Mouse (Mus musculus) embryonic facial prominence, embryonic 14.5 days (tissue): ENCODE data around the gene Hist1h2ab. TPM values are rescaled to one million over a fixed set of nuclear protein-coding genes. Genes with fewer than 3 reads are reported as not detected.

Source experiments
- microRNA-seq: library from miRNA; unstranded; fragments of <30 nt; microRNA quantifications from one replicate; pipeline ENCODE4, GENCODE M21; 2016; ENCODE audit warnings: borderline number of aligned reads
- polyA plus RNA-seq: library from polyadenylated mRNA; unstranded; fragments of >200 nt; fragmentation: Nextera tagmentation; extraction: Ambion mirVana; gene quantifications from 2 replicates; pipeline ENCODE4 v1.2.1, GENCODE M21; 2014

Gene Hist1h2ab
- polyA plus RNA-seq, 1 experiment from 2014 or later: 30.2 TPM

Small RNA genes lying within 50 kb of the gene (microRNA-seq; reads per million reads assigned to microRNA genes)
- gene Gm44314: not detected
- gene Gm44484: not detected

Other genes with a start within 250 kb of the Hist1h2ab start
- 5.1 and 5.6 TPM in 2 replicates for gene Hist1h4h, start 220.1 kb upstream of the Hist1h2ab start, polyA plus RNA-seq
- 5.2 and 7.0 TPM in 2 replicates for gene Hist1h2af, start 217.2 kb upstream of the Hist1h2ab start, polyA plus RNA-seq
- 3.7 and 4.1 TPM in 2 replicates for gene Hist1h3g, start 215.7 kb upstream of the Hist1h2ab start, polyA plus RNA-seq
- gene Hist1h2bh, start 207.7 kb upstream of the Hist1h2ab start, polyA plus RNA-seq: 0.76 and 0.77 TPM in 2 replicates
- gene Hist1h3f, start 207.1 kb upstream of the Hist1h2ab start, polyA plus RNA-seq: 0.71 and 1.0 TPM in 2 replicates
- 0.84 and 0.88 TPM in 2 replicates for gene Hist1h4f, start 199.5 kb upstream of the Hist1h2ab start, polyA plus RNA-seq
- 0.60 TPM in 2 replicates for gene Hist1h1d, start 197.9 kb upstream of the Hist1h2ab start, polyA plus RNA-seq
- gene Hist1h3e, start 188.8 kb upstream of the Hist1h2ab start, polyA plus RNA-seq: 4.4 and 6.1 TPM in 2 replicates
- gene Hist1h2ae, start 179.9 kb upstream of the Hist1h2ab start, polyA plus RNA-seq: 93.4 and 108 TPM in 2 replicates
- 5.1 and 5.3 TPM in 2 replicates for gene Hist1h2bg, start 179.7 kb upstream of the Hist1h2ab start, polyA plus RNA-seq
- 3.6 and 4.1 TPM in 2 replicates for gene Hist1h2bf, start 176.9 kb upstream of the Hist1h2ab start, polyA plus RNA-seq
- gene Hist1h2ad, start 176.7 kb upstream of the Hist1h2ab start, polyA plus RNA-seq: 1.6 and 2.8 TPM in 2 replicates
- gene Hist1h3d, start 175.4 kb upstream of the Hist1h2ab start, polyA plus RNA-seq: 5.2 and 7.2 TPM in 2 replicates
- 74.5 and 84.0 TPM in 2 replicates for gene Hist1h4d, start 169.5 kb upstream of the Hist1h2ab start, polyA plus RNA-seq
- 1.5 and 2.2 TPM in 2 replicates for gene Hist1h2be, start 130.0 kb upstream of the Hist1h2ab start, polyA plus RNA-seq
- gene Hist1h1e, start 128.6 kb upstream of the Hist1h2ab start, polyA plus RNA-seq: 12.8 and 15.7 TPM in 2 replicates
- gene Hist1h2ac, start 67.2 kb upstream of the Hist1h2ab start, polyA plus RNA-seq: 1.2 and 1.3 TPM in 2 replicates
- gene Hist1h2bc, start 66.9 kb upstream of the Hist1h2ab start, polyA plus RNA-seq: 52.7 and 78.2 TPM in 2 replicates
- 0.19 and 0.31 TPM in 2 replicates for gene Hist1h1t, start 55.3 kb upstream of the Hist1h2ab start, polyA plus RNA-seq
- 5.7 and 5.8 TPM in 2 replicates for gene Hist1h4c, start 52.7 kb upstream of the Hist1h2ab start, polyA plus RNA-seq
- gene Hfe, start 40.3 kb upstream of the Hist1h2ab start, polyA plus RNA-seq: 9.6 and 10.3 TPM in 2 replicates
- gene Hist1h1c, start 12.3 kb upstream of the Hist1h2ab start, polyA plus RNA-seq: 36.1 and 37.8 TPM in 2 replicates
- 5.1 and 7.5 TPM in 2 replicates for gene Hist1h3c, start 5.5 kb upstream of the Hist1h2ab start, polyA plus RNA-seq
- 1.2 and 2.1 TPM in 2 replicates for gene Hist1h2bb, start 4.4 kb upstream of the Hist1h2ab start, polyA plus RNA-seq
- 6.6 and 11.5 TPM in 2 replicates for gene Hist1h3b, start 1.1 kb downstream of the Hist1h2ab start, polyA plus RNA-seq
- gene Hist1h4b, start 5.9 kb downstream of the Hist1h2ab start, polyA plus RNA-seq: 3.5 and 4.7 TPM in 2 replicates
- gene Hist1h4a, start 10.1 kb downstream of the Hist1h2ab start, polyA plus RNA-seq: 0.68 and 0.74 TPM in 2 replicates
- gene Hist1h3a, start 11.3 kb downstream of the Hist1h2ab start, polyA plus RNA-seq: 3.7 and 4.9 TPM in 2 replicates
- gene Hist1h1a, start 12.5 kb downstream of the Hist1h2ab start, polyA plus RNA-seq: 3.2 and 3.5 TPM in 2 replicates
- gene Trim38, start 18.8 kb downstream of the Hist1h2ab start, polyA plus RNA-seq: 0.31 TPM in 1 of 2 replicates, not detected in the other
- gene Slc17a2, start 55.9 kb downstream of the Hist1h2ab start, polyA plus RNA-seq: not detected in 2 replicates
- gene Slc17a3, start 88.3 kb downstream of the Hist1h2ab start, polyA plus RNA-seq: 0.52 and 0.56 TPM in 2 replicates
- gene Slc17a1, start 116.6 kb downstream of the Hist1h2ab start, polyA plus RNA-seq: not detected in 2 replicates
- 0.10 TPM in 1 of 2 replicates, not detected in the other for gene Slc17a4, start 163.9 kb downstream of the Hist1h2ab start, polyA plus RNA-seq
- gene Hist1h2ba, start 183.0 kb downstream of the Hist1h2ab start, polyA plus RNA-seq: not detected in 2 replicates
- gene Hist1h2aa, start 183.3 kb downstream of the Hist1h2ab start, polyA plus RNA-seq: not detected in 2 replicates
- gene Scgn, start 240.1 kb downstream of the Hist1h2ab start, polyA plus RNA-seq: 0.32 and 0.38 TPM in 2 replicates